Mouse (Mus musculus) G1E-ER4 (cell line): ENCODE measurements around the gene Larp1. TPM values are rescaled to one million over a fixed set of nuclear protein-coding genes. Genes with fewer than 3 reads are reported as not detected.

Experiments
- GATA1 ChIP-seq: IDR thresholded peaks from one replicate; pipeline ENCODE4 v1.8.0; 2012; ENCODE audit warnings: low read length, inconsistent platforms
- polyA plus RNA-seq: library from polyadenylated mRNA; stranded (reverse); fragments of >175 nt; gene quantifications from 2 replicates; pipeline ENCODE4 v1.2.3, GENCODE M21; 2012

Gene Larp1
- polyA plus RNA-seq, 1 experiment, result 122 TPM

DNA sequence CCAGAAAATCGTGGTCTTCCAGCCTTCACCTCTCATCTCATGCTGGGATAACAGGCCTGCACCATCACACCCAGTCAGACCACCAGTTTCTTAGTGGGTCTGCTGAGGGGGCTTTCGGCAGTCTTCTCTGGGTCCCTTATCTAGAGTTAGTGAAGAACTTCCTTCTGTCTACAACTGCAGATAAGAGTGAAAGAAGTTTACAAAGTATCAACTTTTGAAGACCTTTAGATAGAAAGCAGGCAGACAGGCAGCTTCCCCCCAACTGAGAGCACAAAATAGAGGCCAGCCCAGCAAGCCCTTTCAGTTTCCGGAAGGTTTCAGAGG lies 24.6 kb upstream of the Larp1 start:
- no peak for TF ChIP-seq GATA1

- no peak for TF ChIP-seq GATA1
Measured at GRCm38 (mm10) chr11:57985485-57985884, 23.4 kb upstream of the Larp1 start.

DNA sequence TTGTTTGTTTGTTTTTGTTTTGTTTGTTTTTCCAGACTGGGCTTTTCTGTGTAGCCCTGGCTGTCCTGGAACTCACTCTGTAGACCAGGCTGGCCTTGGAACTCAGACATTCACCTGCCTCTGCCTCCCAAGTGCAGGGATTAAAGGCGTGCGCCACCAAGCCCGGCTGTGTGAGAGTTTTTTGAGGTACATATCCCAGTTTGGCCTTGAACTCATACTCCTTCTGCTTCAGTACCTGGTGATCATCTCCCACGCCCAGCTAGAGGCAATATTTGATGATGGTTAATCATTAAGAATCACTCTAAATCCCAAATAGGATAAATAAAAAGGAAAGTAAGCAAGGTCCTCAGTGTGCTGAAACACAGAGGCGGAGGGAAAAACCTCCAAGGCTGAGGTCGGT lies 22.8 kb upstream of the Larp1 start:
- TF ChIP-seq GATA1, result no peak

GRCm38 (mm10) chr11:57986456-57986855 lies 22.4 kb upstream of the Larp1 start:
- TF ChIP-seq GATA1, result no peak

GRCm38 (mm10) chr11:57986861-57987260 lies 22.0 kb upstream of the Larp1 start:
- no peak for TF ChIP-seq GATA1

DNA sequence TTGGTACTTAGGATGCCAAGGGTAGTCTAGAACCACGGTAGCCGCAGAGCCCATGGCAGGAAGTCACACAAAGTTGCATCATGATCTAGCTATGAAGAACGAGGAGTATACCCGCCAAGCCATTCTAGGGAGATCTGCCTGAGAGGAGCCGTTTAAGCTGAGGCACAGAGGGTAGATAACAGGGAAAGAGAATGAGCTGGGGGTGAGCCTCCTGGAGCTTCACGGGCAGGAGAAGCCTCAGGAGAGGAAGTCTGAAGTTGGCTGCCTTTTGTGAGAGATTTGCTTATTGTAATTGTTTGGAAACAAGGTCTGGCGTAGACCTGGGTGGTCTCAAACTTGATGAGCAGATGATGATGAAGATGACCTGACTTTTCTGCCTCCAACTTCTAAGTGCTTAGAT lies 10.7 kb upstream of the Larp1 start:
- TF ChIP-seq GATA1, result no peak

DNA sequence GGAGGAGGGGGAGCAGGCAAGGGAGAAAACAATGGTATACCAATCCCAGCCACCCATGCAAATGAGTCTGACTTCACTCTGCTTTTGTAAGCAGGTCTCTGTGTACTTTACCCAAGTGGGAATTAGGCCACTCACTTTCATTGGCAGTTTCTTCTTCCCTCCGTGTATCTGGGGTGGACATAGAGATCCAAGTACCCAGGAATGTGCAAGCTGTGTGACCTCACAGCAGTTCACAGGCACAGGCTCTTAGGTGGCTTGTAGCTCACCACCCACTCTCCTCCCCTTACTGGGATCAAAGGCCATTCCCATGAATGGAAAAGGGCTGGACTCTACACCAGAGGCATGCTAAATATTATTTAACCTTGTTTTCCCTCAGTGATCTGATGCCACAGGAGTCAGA lies 10.0 kb upstream of the Larp1 start:
- TF ChIP-seq GATA1, result no peak

GRCm38 (mm10) chr11:58003126-58003525 lies 5.7 kb upstream of the Larp1 start:
- no peak for TF ChIP-seq GATA1

GRCm38 (mm10) chr11:58003734-58004133 lies 5.1 kb upstream of the Larp1 start:
- no peak for TF ChIP-seq GATA1

DNA sequence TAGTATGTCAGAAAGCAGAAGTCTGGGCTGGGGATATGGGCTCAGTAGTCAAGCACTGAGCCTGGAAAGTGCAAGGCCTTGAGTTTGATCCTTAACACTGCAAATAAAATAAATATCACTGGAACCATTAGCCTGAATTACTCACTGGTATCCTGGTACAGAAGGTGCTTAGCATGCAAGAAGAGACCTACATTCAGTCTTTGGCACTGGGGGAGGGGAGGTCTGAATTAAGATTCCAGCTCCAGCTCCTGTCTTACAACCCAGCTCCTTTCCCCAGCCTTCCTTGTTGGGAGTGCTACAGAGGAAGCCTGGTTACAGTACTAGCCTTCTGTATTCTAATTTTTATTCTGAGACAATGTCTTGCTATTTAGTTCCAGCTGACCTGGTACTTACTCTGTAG lies 3.8 kb upstream of the Larp1 start:
- no peak for TF ChIP-seq GATA1

DNA sequence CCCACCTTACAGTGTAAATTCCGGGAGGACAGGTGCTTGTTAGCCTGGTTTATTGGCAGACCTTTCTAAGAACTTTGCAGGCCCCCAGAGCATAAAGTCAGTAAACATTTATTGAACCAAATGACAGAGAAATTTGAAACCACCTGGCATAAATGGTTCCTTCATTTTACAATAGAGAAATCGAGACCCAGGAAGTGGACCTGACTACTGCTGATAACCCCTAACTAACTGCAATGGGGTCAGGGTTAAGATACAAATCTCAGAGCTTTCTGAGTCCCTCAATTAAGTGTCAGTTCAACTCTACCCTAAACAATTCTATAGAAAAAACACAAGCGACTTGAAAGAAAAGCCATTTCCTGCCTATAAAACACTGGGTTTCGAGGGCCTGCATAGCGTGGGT lies 851 bp upstream of the Larp1 start:
- no peak for TF ChIP-seq GATA1

DNA sequence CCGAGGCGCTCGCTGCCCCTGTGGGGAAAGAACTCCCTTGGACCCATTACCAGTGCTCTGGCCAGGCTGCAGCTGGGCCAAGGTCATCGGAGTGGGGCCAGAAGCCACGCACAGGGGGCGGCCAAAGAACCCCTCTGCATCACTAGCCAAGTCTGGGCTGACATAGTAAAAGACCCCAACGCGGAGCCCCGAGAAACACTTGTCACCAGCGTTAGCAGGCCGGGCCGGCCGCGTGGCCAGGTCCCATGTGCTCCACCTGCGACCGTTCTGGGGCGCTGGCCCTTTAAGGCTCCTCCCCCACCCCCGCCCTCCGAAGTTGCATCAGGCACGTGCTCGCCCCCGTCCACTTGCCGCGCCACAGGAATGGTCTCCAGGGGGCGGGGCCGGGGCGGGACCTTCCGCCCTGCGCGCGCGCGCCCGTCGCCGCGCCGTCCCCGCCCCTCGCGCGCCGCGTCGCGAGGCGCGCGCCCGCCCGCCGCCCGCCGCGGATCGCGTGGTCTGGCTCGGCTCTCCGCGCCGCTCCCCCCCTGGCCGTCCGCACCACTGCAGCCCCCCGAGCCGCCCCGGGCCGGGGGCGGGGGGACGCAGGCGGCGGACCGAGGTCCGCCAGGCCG lies 320 bp upstream of the Larp1 start:
- no peak for TF ChIP-seq GATA1

GRCm38 (mm10) chr11:58009516-58010141 lies 765 bp downstream of the Larp1 start:
- no peak for TF ChIP-seq GATA1

- no peak for TF ChIP-seq GATA1
Measured at GRCm38 (mm10) chr11:58010226-58010781, 1.4 kb downstream of the Larp1 start.

- no peak for TF ChIP-seq GATA1
Measured at GRCm38 (mm10) chr11:58010930-58011329, 2.1 kb downstream of the Larp1 start.

DNA sequence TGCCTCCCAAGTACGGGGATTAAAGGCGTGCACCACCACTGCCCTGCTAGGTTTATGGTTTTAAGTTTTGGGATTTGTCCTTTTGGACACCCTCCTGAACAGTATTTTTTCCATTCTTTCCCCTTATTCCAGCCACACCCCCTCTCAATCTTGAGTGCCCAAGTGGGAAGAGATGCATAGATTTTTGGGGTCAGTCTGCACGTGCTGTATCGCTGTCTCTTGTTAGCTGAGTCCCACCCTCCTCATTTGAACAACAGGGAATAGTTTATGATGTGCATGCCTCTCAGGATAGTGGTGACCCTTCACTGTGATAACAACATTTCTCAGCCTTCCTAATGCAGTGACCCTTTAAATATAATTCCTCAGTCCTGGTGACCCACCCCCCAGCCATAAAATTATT lies 2.9 kb downstream of the Larp1 start:
- TF ChIP-seq GATA1, result no peak

- no peak for TF ChIP-seq GATA1
Measured at GRCm38 (mm10) chr11:58012674-58013073, 3.8 kb downstream of the Larp1 start.
